Mouse (Mus musculus) kidney, adult 18-20 months (tissue): ENCODE results near the gene Gm572.

Experiments
- DNase-seq: peaks from one replicate; pipeline ENCODE4 v3.0.0; 2021

Gm572 gene

GRCm38 (mm10) chr4:148625756-148626622, 17.1 kb upstream of the Gm572 start:
- DNase-seq, result peak; percentile 37

- DNase-seq, result peak; percentile 97
These were observed 16.4 kb upstream of the Gm572 start, which contains the start of gene Tardbp for GRCm38 (mm10) chr4:148626623-148627185. Gene Tardbp (minus strand): TSS chr4:148627019.

GRCm38 (mm10) chr4:148627246-148627645, 15.9 kb upstream of the Gm572 start:
- no peak for DNase-seq

- peak; percentile 40 for DNase-seq
These were observed 11.0 kb upstream of the Gm572 start for GRCm38 (mm10) chr4:148632013-148632692.

GRCm38 (mm10) chr4:148633395-148634061, 9.6 kb upstream of the Gm572 start:
- DNase-seq, result no peak

GRCm38 (mm10) chr4:148635309-148635708, 7.8 kb upstream of the Gm572 start:
- no peak for DNase-seq

GRCm38 (mm10) chr4:148638302-148638701, 4.8 kb upstream of the Gm572 start:
- DNase-seq, result no peak

GRCm38 (mm10) chr4:148639455-148639854, 3.7 kb upstream of the Gm572 start:
- DNase-seq, result no peak

GRCm38 (mm10) chr4:148641121-148641520, 2.0 kb upstream of the Gm572 start:
- peak; percentile 72 for DNase-seq

- peak; percentile 87 for DNase-seq
These were observed 1.0 kb downstream of the Gm572 start for GRCm38 (mm10) chr4:148644157-148644511.

- no peak for DNase-seq
These were observed 1.8 kb downstream of the Gm572 start for GRCm38 (mm10) chr4:148644926-148645325.

- DNase-seq, result no peak
These were observed 3.5 kb downstream of the Gm572 start for GRCm38 (mm10) chr4:148646616-148647015.

- DNase-seq, result no peak
These were observed 6.2 kb downstream of the Gm572 start for GRCm38 (mm10) chr4:148649309-148649708.

- DNase-seq, result peak; percentile 51
These were observed 7.9 kb downstream of the Gm572 start for GRCm38 (mm10) chr4:148651045-148651444.

- DNase-seq, result peak; percentile 62
These were observed 11.7 kb downstream of the Gm572 start for GRCm38 (mm10) chr4:148654701-148655398.

- DNase-seq, result no peak
These were observed 13.7 kb downstream of the Gm572 start for GRCm38 (mm10) chr4:148656691-148657258.

- no peak for DNase-seq
These were observed 14.7 kb downstream of the Gm572 start for GRCm38 (mm10) chr4:148657776-148658175.

- DNase-seq, result no peak
These were observed 17.1 kb downstream of the Gm572 start for GRCm38 (mm10) chr4:148660174-148660573.

GRCm38 (mm10) chr4:148662168-148662965, 19.2 kb downstream of the Gm572 start:
- peak; percentile 87 for DNase-seq

- DNase-seq, result no peak
These were observed 20.2 kb downstream of the Gm572 start for GRCm38 (mm10) chr4:148663326-148663725.

GRCm38 (mm10) chr4:148664021-148664420, 20.9 kb downstream of the Gm572 start:
- no peak for DNase-seq
